Mouse (Mus musculus) kidney, adult 8-10 months (tissue): Measurements from ENCODE around the gene Apaf1.

Source experiments
- DNase-seq, 2 experiments: peaks; one replicate each; pipeline ENCODE4 v3.0.0; 2022

Gene Apaf1

DNA sequence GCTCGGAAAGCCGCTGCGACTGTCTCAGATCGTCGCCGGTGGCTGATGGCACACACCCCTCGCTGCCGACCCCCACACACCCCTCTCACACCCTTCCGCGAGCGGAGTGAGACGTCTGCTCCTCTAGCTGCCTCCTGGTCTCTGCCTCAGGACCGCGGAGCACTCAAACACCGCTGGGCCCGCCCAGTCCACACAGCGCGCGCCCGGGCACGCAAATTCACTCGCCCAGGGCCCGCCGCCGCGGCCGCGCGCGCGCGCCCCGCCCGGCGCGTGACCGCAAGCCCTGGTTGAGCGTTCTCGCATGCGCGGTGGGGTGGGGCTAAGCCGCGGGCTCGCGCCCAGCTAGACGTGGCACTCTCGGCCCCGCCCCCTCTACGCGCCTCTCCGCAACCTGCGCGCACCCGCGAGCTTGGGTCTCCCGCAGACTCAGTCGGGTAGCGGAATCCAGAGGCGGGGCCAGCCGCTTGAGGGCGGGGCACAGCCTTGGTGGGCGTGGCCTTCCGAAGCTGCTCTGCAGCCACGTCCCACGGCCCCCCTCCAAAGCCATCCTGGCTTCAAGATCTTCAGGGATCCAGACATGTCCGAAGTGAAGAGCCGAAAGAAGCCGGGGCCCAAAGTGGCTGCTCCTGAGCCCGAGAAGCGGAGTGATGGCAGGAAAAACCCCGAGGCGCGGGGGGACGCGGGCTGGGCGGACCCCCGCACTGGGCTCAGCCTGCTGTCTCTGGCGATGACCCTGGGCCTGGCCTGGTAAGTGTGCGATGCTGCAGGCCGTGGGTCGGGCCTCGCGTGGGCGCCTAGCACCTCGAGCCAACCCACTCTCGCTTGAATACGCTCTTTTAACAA, at the start of gene Apaf1, which contains the start of gene Ikbip:
Gene Apaf1 (minus strand): TSS at position 221 of the 843 bp plus-strand sequence.
Gene Ikbip (plus strand): TSS at position 391 of the 843 bp plus-strand sequence.
- DNase-seq = peak; percentile 99 to 100

DNA sequence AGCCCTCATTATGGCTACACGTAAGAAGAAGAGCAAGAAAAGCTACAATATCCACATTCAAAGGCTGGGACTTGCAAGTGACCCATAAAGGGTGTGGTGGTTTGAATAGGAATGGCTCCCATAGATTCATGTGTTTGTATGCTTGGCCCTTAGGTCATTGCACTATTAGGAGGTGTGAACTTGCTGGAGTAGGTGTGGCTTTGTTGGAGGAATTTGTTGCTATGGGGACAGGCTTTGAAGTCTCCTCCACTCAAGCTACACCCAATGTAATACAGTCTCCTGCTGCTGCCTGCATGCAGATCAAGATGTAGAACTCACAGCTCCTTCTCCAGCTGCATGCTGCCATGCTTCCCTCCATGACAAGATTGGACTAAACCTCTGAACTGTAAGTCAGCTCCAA, 49.0 kb upstream of the Apaf1 start:
- no peak for DNase-seq

DNA sequence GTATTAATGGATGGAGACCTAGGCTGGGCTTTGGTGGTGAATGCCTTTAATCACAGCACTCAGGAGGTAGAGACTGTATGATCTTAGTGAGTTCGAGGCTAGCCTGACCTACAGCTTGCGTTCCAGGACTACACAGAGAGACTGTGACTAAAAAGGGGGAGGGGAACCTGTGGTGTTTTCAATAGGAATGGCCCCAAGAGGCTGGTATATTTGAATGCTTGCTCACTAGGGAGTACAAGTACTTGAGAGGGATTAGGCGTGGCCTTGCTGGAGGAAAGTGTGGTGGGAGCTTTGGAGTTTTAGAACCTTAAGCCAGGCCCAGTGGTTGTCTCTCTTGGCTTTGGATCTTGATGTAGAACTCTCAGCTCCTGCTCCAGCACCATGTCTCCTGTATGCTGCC, 48.2 kb upstream of the Apaf1 start:
- no peak for DNase-seq

DNA sequence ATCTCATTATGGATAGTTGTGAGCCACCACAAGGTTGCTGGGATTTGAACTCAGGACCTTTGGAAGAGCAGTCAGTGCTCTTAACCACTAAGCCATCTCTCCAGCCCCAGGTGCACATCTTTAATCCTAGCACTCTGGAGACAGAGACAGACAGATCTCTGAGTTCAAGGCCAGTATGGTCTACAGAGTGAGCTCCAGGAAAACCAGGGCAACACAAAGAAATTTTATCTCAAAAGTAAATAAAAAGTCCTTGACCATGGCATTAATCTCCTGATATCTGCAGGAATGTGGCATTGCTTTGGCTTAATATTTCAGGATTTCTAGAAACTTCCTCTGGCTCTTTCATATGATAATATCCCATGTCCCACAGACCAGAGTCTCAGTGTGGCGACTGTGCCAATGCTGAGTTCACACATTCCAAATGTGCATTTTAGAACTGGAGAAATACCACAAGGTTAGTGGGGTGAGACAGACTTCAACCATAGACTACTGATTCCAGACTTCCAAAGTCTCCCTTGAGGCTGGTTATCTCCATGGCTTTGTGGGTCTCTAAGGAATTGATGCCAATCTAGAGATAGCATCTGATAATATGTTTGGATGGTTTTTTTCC, 46.1 kb upstream of the Apaf1 start:
- peak; percentile 73 to 80 for DNase-seq

DNA sequence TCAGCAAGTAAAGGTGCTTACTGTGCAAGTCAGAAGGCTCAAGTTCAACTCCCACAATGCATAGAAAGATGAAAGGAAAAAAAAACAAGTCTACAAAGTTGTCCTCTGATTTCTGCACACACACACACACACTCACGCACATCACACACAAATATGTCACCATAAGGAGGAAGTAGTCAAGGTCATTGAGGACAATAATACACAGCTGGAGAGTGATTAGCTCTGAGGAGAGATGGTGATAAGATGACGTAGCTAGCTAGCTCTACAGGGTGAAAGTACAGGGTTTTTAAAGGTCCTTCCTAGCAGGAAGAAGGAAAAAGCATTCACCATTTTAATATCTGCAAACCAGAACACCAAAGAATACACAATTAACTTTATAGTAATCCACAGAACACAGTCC, 44.8 kb upstream of the Apaf1 start:
- DNase-seq = no peak

DNA sequence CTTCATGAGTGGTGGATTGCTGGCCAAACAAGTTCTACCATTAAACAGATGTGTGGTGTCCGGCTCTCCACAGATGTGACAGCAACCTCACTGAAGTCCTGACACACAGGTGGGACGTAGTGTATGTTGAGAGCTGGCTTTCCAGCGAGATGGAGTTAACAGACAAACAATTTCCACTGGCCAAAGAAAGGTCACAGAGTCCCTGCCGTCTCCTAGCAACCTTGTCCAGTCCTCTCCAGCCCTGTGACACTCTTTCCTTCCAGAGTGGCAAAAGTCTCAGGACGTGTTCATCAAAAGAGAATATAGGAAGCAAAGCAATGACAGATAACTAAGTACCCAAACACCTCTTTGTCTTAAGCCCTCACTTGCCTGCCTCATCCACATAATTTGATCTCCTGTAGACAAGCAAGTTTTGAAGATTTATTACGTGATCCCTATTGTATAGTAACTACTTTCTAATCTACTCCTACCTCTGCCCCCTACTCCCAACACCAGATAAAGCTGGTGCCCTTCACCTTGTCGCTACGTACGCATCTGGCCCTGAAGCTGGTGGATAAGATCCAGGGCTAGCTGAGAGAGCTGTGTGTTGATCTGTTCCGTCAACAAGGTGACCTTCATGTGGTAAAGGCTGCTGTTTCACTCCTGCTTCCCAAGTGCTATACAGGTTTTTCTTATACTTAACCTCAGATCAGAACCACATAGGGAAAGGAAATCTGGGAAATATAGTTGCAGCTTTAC, 44.2 kb upstream of the Apaf1 start:
- peak; percentile 22 to 56 for DNase-seq

DNA sequence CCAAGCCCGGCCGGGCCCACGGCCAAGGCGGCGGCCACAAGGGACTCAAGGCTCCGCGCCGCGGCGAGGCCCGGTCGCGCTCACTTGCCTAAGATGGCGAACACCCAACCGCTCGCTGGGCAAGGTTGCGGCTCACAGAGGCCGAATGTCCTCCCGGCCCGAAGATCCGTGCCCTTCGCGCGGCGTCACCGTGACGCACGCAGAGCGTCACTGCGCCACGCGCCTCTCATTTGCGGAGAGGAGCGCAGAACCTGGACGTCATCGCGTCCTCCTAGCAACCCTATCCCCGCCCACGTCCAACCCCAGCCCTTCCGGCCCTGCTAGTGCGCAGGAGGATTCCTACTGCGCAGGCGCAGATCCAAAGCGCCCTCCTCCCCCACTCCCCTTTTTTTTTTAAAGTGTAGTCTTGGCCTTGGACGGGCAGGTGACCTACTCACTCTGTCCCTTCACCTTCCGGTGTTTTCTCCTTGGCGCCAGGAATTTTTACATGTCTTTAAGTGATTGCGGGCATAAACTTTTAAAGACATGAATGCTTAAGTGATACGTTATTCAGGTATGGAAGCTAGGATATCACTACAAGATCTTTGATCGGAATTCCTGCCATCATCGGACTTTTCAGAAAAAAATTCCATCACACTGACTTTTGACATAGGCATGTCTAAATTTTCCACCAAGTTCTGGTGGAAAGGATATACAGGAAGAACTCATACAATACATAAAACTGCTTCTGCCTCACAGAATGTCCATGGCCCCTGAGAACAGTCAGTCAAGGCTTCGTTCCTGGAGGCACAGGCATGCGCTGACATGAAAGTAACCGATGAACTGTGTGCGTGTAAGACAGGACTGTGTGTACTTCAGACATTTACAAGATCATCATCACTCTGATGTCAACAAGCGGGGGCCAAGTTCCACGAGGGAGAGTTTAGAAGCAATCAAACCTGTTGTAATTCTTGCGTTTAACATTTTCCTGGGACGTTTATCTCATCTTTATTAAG, 41.6 kb upstream of the Apaf1 start, which contains the start of gene Slc25a3:
Gene Slc25a3 (minus strand): TSS at position 232 of the 995 bp plus-strand sequence.
- peak; percentile 97 to 99 for DNase-seq

DNA sequence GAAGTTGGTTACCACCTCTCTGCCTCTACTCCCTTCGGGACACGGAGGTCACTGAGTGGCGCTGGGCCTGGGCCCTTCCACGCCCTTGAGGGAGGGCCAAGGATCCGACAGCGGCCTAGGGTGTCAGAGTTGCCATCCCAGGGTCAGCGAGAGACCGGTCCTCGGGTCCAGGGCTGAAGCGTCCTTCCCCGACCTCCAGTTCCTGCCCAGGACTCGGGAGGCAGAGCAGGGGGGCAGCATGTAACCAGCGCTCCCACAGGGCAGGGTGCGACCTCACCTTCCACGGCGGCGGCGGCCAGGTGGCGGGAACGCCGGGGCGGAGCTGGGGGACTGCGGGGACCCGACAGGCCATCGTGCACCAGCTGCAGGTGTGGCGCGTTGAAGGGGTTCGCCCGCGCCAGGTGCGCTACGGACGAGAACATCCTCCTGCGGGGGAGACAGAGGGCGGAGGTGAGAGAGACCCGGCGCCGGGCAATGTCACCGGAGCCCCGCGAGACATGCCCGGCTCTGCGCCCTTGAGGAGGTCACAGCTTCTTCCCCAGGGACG, 40.8 kb upstream of the Apaf1 start:
- peak; percentile 47 to 53 for DNase-seq

DNA sequence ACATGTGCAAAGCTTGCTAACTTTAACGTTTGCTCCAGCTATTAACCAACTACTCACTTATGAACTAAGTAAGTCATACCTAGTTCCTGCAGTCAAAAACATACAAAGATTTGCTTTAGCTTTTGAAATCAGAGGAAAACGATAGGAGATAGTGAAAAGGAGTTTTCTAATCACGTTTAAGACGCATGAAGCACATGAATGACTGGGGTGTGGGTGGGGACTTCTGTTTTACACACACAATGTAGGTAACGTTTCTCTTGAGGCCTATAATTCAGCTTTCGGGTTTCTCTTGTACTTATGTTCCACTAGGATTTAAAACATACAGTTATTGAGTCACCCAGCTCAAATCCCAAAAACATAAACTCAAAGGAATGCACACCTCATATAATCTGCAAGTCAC, 40.1 kb upstream of the Apaf1 start:
- no peak for DNase-seq

DNA sequence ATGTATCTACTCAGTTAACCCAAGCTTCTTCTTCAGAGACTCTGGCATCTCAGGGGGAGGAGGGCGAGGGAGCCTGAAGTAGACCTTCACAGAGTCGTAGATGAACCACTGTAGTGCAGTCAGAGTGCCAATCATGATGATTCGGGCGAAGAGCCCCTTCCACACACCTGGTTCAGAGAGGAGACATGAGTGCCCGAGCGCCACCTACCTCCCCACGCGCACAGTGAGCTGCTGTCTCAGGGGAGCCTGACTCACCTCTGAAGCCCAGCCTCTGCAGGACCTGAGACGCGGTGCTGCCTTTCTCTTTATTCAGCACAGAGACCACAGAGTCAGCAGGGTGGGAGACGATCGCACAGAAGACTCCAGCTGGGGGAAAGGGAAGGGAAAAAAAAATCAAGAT, 34.4 kb upstream of the Apaf1 start:
- DNase-seq = no peak

DNA sequence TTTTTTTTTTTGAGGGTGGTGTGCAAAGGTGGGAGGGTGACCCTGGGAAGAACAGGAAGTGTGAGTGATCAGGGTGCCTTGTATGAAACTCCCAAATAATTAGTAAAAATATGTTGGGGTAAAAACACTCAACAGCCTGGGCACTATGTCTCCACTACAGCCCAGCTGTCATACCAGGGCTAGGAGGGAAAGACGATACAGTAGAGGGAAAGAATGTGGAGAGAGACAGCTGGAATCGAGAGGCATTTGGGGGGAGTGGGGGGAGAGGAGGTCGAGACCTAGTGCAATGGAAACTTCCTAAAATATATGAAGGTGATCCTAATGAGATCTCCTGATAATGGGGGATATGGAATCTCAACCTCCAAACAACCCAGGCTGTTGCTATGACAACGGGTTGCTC, 27.3 kb upstream of the Apaf1 start:
- DNase-seq = no peak

DNA sequence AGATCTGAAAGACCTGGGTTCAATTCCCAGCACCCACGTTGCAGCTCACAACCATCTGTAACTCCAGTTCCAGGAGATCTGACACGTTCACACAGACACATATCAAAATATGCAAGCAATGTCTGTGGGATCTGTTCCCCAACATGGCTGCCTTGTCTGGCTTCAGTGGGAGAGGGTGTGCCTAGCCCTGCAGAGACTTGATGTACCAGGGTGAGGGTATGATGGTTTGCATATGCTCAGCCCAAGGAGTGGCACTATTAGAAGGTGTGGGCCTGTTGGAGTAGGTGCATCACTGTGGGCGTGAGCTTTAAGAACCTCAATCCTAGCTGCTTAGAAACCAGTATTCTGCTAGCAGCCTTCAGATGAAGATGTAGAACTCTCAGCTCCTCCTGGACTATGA, 23.4 kb upstream of the Apaf1 start:
- DNase-seq = no peak

DNA sequence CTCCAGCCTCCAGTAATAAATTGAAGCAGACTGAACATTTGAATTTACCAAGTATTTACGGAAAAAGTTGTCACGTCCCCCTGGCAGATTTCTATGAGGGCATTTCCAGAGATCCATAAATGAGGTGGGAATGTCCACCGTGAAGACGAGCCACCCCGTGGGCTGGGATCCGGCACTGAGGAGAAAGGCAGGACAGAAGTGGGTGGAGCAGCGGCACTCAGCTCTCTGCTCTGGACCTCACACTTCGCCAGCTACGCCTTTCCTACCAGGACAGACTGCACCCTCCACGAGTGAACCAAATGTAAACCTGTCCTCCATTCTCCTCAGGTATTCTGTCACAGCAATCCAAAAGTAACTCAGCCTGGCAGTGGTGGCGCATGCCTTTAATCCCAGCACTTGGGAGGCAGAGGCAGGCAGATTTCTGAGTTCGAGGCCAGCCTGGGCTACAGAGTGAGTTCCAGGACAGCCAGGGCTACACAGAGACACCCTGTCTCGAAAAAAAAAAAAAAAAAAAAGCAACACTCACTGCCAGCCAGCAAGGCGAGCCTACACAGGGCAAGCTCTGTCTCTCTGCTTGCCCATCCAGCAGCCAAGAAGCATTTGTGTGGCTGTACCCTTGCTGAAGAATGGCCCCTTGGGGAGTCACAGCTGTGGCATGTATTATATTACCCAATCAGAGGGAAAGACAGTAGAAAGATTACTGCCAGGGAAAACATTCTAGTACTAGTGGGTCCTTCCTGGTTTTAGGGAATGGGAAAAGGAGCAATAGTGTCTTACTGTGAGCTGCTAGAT, 20.4 kb upstream of the Apaf1 start:
- no peak for DNase-seq

DNA sequence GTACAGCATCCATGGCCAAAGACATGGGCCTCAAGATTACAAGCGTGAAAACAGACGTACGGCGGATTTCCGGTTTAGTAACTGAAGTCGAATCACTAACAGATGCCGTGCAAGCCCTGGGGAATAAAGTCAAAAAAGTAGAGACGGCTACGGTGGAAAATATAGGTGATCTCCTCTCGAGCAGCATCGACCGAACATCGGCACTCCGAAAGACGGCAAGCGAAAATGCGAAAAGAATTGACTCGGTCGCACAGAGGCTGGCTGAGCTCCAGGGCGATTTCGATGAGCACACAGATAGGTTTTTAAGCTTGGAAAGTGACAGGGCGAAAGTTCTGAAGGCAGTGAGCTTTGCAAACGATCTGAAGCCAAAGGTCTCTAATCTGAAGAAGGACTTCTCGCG, 19.4 kb upstream of the Apaf1 start:
- no peak for DNase-seq

DNA sequence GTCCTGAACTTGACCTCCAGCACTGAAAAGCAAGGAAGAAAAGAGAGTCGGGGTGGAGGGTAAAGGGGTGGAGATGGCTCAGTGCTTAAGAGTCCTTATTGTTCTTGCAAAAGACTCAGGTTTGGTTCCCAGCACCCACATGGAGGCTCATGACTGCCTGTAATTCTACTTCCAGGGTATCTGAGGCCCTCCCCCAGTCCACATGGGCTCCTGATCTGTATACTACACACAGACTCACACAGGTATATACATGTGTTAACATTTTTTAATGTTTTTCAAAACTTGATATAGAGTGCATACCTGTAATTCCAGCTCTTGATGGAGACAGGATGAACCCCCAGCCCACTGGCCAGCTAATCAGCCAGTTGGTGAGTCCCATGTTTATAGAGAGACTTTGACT, 17.5 kb upstream of the Apaf1 start:
- DNase-seq = no peak

DNA sequence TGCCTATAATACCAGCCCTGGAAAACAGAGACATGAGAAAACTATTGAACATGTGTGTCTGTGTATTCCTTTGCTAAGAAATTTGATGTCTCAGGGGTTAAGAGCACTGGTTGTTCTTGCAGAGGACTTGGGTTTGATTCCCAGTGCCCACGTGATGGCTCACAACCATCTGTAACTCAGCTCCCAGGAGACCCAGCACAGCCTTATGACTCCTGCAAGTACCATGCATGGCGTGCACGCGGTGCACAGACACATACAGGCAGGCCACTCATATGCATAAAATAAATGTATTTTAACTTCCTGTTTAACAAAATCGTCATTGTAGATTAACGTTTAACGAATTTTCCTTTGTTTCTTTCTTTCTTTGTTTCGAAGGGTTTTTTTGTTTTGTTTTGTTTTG, 15.5 kb upstream of the Apaf1 start:
- DNase-seq = no peak

DNA sequence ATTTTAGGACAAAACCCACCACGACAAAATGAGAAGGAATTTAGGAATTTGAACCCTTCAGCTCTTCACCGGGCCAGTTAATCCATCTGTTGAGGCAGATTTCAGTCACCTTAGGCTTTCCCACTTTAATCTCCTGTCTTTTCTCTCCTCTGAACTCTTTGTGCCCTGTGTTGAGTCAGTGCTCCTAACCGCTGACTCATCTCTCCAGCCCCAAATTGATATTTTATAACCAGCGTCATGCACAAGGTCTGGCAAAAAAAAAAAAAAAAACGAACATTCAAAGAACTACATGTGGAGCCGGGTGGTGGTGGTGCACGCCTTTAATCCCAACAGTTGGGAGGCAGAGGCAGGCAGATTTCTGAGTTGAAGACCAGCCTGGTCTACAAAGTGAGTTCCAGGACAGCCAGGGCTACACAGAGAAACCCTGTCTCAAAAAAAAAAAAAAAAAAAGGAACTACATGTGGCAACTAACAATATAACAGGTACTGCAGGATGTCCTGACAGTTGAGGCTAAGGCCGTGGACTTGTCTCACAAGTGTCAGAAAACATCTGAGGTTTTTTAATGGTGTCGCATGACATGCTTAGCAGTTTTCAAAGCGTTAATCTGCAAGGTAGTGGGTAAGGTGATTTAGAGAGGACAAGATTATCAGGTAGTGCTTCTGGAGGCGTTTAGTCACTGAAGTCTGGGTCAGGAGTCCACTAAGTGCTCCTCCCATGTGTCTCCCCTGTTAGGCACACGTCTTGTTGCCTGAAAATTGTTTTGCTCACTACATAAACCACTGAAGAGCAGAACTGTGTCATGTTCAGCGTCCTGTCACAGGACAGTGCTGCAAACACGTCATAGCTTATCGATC, 11.9 kb upstream of the Apaf1 start:
- peak in 1 of 2 experiments; percentile 12 for DNase-seq

DNA sequence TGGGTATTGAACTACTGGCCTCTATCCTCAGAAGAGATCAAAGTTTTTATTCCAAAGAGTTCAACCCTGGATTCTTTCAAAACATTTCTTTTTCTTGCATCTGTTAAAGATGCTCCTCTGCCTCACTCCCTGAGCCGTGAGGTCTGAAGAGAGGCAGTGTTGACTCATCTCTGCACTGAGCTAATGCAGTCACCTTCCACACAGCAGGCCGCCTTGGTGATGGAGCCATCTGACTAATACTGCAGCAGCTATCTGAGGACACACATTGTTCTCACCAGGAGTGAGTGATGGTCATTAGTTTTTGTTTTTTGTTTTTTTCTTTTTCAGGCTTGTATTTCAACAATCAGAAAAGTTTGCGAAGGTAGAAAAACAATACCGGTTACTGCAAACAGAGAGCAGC, 10.2 kb upstream of the Apaf1 start:
- DNase-seq = no peak

DNA sequence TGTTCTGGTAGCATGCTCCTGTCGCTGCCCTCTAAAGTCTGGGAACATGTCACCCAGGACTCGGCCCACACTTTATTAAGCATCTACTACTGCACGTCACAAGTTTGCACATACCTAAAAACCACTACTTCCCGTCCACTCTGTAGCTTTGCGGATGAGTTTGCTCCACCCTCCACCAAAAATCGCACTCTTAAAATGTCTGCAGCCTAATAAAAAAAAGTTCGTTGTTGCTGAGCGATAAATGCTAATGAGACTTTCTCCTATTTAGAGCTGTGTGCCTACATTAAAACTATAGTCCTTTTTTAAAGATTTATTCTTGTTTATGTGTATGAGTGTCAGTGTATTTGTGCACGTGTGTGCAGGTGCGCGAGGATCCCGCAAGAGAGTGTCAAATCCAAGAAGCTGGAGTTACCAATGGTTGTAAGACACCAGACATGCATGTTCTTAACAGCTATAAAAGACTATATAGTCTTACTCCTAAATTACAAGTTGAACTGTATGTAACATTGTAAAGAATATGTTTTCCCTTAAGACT, 890 bp upstream of the Apaf1 start:
- DNase-seq = no peak

DNA sequence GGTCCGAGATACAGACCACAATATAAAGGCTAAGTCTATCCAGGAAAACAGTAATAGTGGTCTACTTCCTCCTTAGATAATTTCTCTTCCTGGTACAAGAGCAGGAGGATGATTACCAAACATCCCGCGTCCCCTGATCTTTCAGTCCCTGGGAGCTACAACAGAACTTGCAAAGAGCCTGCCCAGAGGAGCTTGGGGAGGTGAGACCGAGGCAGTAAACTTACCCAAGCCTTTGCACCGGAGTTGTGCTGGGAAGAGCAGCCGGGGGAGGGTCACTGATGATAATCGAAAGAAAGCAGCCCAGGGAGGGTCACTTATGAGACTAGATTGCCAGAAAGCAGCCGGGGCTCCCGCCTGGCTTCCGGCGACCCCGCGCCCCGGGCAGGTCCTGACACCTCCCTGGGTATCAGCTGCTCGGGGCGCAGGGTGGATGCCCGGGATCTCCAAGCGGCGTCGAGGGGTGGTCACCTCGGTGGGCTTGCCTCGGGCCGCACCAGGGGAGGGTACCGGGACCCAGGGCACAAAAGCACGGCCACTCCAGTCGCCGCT, 537 bp downstream of the Apaf1 start:
- DNase-seq = no peak
